Mouse (Mus musculus) limb, embryonic 10.5 days (tissue): ENCODE results near the gene Tor1a. TPM values are rescaled to one million over a fixed set of nuclear protein-coding genes. Genes with fewer than 3 reads are reported as not detected.
"Not testable (repeated sequence)": the region's sequence is repeated elsewhere in the genome, so short reads cannot be mapped to it uniquely, and the experiment has no call there.

Experiments
- DNase-seq: peaks from one replicate; pipeline ENCODE4 v3.0.0-alpha.2; 2017; ENCODE audit warnings: low spot score
- H3K27ac ChIP-seq: fragments of 300-500 bp; sonication (generic); 2 replicates; pipeline ENCODE4 v1.5.1; 2016; ENCODE audit warnings: mild to moderate bottlenecking
- H3K27me3 ChIP-seq: fragments of 300-500 bp; sonication (generic); 2 replicates; pipeline ENCODE4 v1.6.1; 2016; ENCODE audit warnings: low read depth, mild to moderate bottlenecking; ENCODE audit not compliant: poor library complexity, severe bottlenecking
- H3K36me3 ChIP-seq: fragments of 300-500 bp; sonication (generic); 2 replicates; pipeline ENCODE4 v1.6.1; 2016; ENCODE audit warnings: mild to moderate bottlenecking, moderate library complexity
- H3K4me1 ChIP-seq: fragments of 300-500 bp; sonication (generic); 2 replicates; pipeline ENCODE4 v1.6.1; 2016
- H3K4me3 ChIP-seq: fragments of 300-500 bp; sonication (generic); 2 replicates; pipeline ENCODE4 v1.5.1; 2016; ENCODE audit warnings: mild to moderate bottlenecking, moderate library complexity
- H3K9me3 ChIP-seq: fragments of 300-500 bp; sonication (generic); replicated peaks from 2 replicates; pipeline ENCODE4 v1.6.1; 2016; ENCODE audit warnings: mild to moderate bottlenecking
- WGBS: fragments of 180-500 bp; shearing (Covaris S2); methylation state at CpG from one replicate; pipeline ENCODE4 v1.1.7; 2016; 5-methylcytosine and 5-hydroxymethylcytosine counted together
- polyA plus RNA-seq: library from polyadenylated mRNA; unstranded; fragments of >200 nt; fragmentation: Nextera tagmentation; extraction: Ambion mirVana; gene quantifications from 2 replicates; pipeline ENCODE4 v1.2.1, GENCODE M21; 2016

The Tor1a gene
- polyA plus RNA-seq, 1 experiment from 2014 or later, result 77.7 TPM

GRCm38 (mm10) chr2:30941586-30941985 lies 26.1 kb downstream of the Tor1a start:
- peaks cover 2% of the 10 kb centered on the region; the same call in 1 of the 2 replicates for H3K4me1 ChIP-seq
- H3K27me3 ChIP-seq, result no peaks in the 10 kb centered on the region
- H3K9me3 ChIP-seq, result no peaks in the 10 kb centered on the region
- H3K36me3 ChIP-seq, result no peaks in the 10 kb centered on the region
- no peak overlapping the region for H3K27ac ChIP-seq
- DNase-seq, result no peak
- no peak overlapping the region for H3K4me3 ChIP-seq
- 90% methylated on average over 5 of the region's 5 CpGs for WGBS

- 50% methylated on average over 4 of the region's 4 CpGs for WGBS
- no peak overlapping the region for H3K4me3 ChIP-seq
- no peaks in the 10 kb centered on the region for H3K9me3 ChIP-seq
- H3K4me1 ChIP-seq, result peaks cover 2% of the 10 kb centered on the region; the same call in 1 of the 2 replicates
- DNase-seq, result no peak
- no peaks in the 10 kb centered on the region for H3K27me3 ChIP-seq
- H3K36me3 ChIP-seq, result no peaks in the 10 kb centered on the region
- H3K27ac ChIP-seq, result no peak overlapping the region
Observed at GRCm38 (mm10) chr2:30938574-30938991, 29.1 kb downstream of the Tor1a start.

GRCm38 (mm10) chr2:30937731-30938130 lies 30.0 kb downstream of the Tor1a start:
- Histone ChIP-seq H3K36me3 (no peaks in the 10 kb centered on the region), H3K27ac (no peak overlapping the region), H3K27me3 (no peaks in the 10 kb centered on the region), H3K9me3 (no peaks in the 10 kb centered on the region), H3K4me1 (peaks cover 2% of the 10 kb centered on the region; the same call in 1 of the 2 replicates), H3K4me3 (no peak overlapping the region)
- DNase-seq, result no peak
- 92% methylated on average over 8 of the region's 8 CpGs for WGBS

GRCm38 (mm10) chr2:30936808-30937207 lies 30.9 kb downstream of the Tor1a start:
- no peak for DNase-seq
- H3K36me3 ChIP-seq, result no peaks in the 10 kb centered on the region
- WGBS, result 81% methylated on average over 3 of the region's 3 CpGs
- H3K4me3 ChIP-seq, result no peak overlapping the region
- no peaks in the 10 kb centered on the region for H3K9me3 ChIP-seq
- H3K27me3 ChIP-seq, result no peaks in the 10 kb centered on the region
- no peaks in the 10 kb centered on the region for H3K4me1 ChIP-seq
- no peak overlapping the region for H3K27ac ChIP-seq

GRCm38 (mm10) chr2:30933917-30934450 lies 33.7 kb downstream of the Tor1a start:
- Histone ChIP-seq H3K27me3 (no peaks in the 10 kb centered on the region), H3K4me3 (no peak overlapping the region), H3K4me1 (peaks cover 11% of the 10 kb centered on the region), H3K27ac (no peak overlapping the region), H3K9me3 (no peaks in the 10 kb centered on the region), H3K36me3 (no peaks in the 10 kb centered on the region)
- peak; percentile 83 for DNase-seq
- WGBS, result 24% methylated on average over 7 of the region's 7 CpGs

GRCm38 (mm10) chr2:30933032-30933431 lies 34.7 kb downstream of the Tor1a start:
- no peak overlapping the region for H3K27ac ChIP-seq
- H3K36me3 ChIP-seq, result no peaks in the 10 kb centered on the region
- H3K27me3 ChIP-seq, result no peaks in the 10 kb centered on the region
- H3K4me1 ChIP-seq, result peaks cover 20% of the 10 kb centered on the region
- WGBS, result 85% methylated on average over 6 of the region's 6 CpGs
- no peaks in the 10 kb centered on the region for H3K9me3 ChIP-seq
- no peak overlapping the region for H3K4me3 ChIP-seq
- DNase-seq, result no peak

- Histone ChIP-seq H3K4me3 (no peak overlapping the region), H3K27me3 (no peaks in the 10 kb centered on the region), H3K36me3 (no peaks in the 10 kb centered on the region), H3K4me1 (peaks cover 31% of the 10 kb centered on the region), H3K27ac (no peak overlapping the region), H3K9me3 (no peaks in the 10 kb centered on the region)
- WGBS, result 85% methylated on average over 3 of the region's 3 CpGs
- DNase-seq, result no peak
Observed at GRCm38 (mm10) chr2:30931922-30932321, 35.8 kb downstream of the Tor1a start.

GRCm38 (mm10) chr2:30930846-30931245 lies 36.9 kb downstream of the Tor1a start:
- not testable (repeated sequence) for H3K36me3 ChIP-seq, DNase-seq, H3K27ac ChIP-seq, H3K4me3 ChIP-seq, H3K9me3 ChIP-seq, H3K27me3 ChIP-seq
- peaks cover 35% of the 10 kb centered on the region for H3K4me1 ChIP-seq
- 86% methylated on average over 2 of the region's 2 CpGs for WGBS

GRCm38 (mm10) chr2:30929483-30930045 lies 38.2 kb downstream of the Tor1a start, which contains the start of gene Ptges:
Ptges (minus strand) TSS chr2:30929863.
- peak within 1 kb of the TSS; percentile 21; the same call in 1 of the 2 replicates for H3K27ac ChIP-seq
- peak within 1 kb of the TSS; percentile 40 for H3K4me3 ChIP-seq
- H3K4me1 ChIP-seq, result peaks cover 35% of the 10 kb centered on the region
- H3K9me3 ChIP-seq, result no peaks in the 10 kb centered on the region
- DNase-seq, result peak; percentile 82
- H3K36me3 ChIP-seq, result no peaks in the 10 kb centered on the region
- no peaks in the 10 kb centered on the region for H3K27me3 ChIP-seq
- WGBS, result 5% methylated on average over 23 of the region's 23 CpGs

GRCm38 (mm10) chr2:30928893-30929482 lies 38.7 kb downstream of the Tor1a start:
- 25% methylated on average over 12 of the region's 12 CpGs for WGBS
- H3K27ac ChIP-seq, result peak overlapping the region; percentile 21; the same call in 1 of the 2 replicates

GRCm38 (mm10) chr2:30927844-30928628 lies 39.7 kb downstream of the Tor1a start:
- Histone ChIP-seq H3K27ac (peak overlapping the region; percentile 38; the same call in 1 of the 2 replicates), H3K36me3 (no peaks in the 10 kb centered on the region), H3K4me3 (no peak overlapping the region), H3K9me3 (no peaks in the 10 kb centered on the region), H3K4me1 (peaks cover 35% of the 10 kb centered on the region), H3K27me3 (no peaks in the 10 kb centered on the region)
- WGBS, result 24% methylated on average over 14 of the region's 14 CpGs
- DNase-seq, result peak; percentile 90

More at GRCm38 (mm10) chr2:30928893-30929482, 38.7 kb downstream of the Tor1a start:
- Histone ChIP-seq H3K4me3 (peak overlapping the region; percentile 40), H3K4me1 (peaks cover 35% of the 10 kb centered on the region), H3K27me3 (no peaks in the 10 kb centered on the region), H3K9me3 (no peaks in the 10 kb centered on the region), H3K36me3 (no peaks in the 10 kb centered on the region)
- DNase-seq, result no peak

GRCm38 (mm10) chr2:30927151-30927781 lies 40.5 kb downstream of the Tor1a start:
- Histone ChIP-seq H3K4me1 (peaks cover 35% of the 10 kb centered on the region), H3K36me3 (no peaks in the 10 kb centered on the region), H3K4me3 (no peak overlapping the region), H3K27me3 (no peaks in the 10 kb centered on the region), H3K27ac (peak overlapping the region; percentile 28; the same call in 1 of the 2 replicates), H3K9me3 (no peaks in the 10 kb centered on the region)
- WGBS, result 62% methylated on average over 9 of the region's 9 CpGs
- no peak for DNase-seq
